Mouse (Mus musculus): ENCODE measurements around the gene Efcab6.

- no peak for TF ChIP-seq CHD2 (IDR thresholded peaks at IDR 0.05; ENCODE audit: low read depth, low read length)
- TF ChIP-seq ZC3H11A (IDR thresholded peaks at IDR 0.05; ENCODE audit: borderline replicate concordance, low read depth, low read length) = no peak
- TF ChIP-seq ZNF384 (IDR thresholded peaks at IDR 0.05; ENCODE audit: low read depth, low read length) = no peak
- no peak for TF ChIP-seq MAFK (IDR thresholded peaks at IDR 0.05; ENCODE audit: insufficient read depth, low read depth, low read length)
Measured at GRCm38 (mm10) chr15:84049570-84049969, 15.6 kb downstream of the Efcab6 start.

All from ES-E14 (cell line).